Mouse (Mus musculus): ENCODE measurements at regions not wholly inside any gene's neighbourhood (a gene's known extent, or its start where the extent isn't known, plus 50 kb on each side); places are given as distances from the start of the nearest gene placed in this dataset.

DNA sequence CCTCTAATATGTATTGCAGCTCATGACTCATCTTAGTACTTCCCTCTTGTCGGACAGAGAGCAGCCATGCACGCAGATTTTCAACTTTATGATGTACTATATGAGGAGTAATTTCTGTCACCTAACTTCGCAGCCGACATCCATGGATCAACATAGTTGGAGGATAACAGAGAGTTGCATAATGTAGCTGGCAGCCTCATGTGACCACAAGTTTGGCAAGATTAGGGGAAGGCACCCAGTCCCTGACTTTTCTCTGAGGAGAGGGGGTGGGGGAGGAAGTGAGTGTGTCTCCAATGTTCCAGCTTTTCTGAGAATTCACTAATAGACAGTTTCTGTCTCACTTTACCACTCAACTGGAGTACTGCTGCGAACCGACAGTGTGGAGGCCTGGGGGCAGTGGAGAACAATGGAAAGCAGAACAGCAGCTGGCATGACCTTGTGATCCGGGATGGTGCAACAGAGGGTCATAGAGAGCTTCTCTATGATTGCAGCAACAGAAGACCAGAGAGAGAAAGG lies 424.0 kb downstream of the Ptprc start:
- DNase-seq (ENCODE audit: low read depth), result no peak

DNA sequence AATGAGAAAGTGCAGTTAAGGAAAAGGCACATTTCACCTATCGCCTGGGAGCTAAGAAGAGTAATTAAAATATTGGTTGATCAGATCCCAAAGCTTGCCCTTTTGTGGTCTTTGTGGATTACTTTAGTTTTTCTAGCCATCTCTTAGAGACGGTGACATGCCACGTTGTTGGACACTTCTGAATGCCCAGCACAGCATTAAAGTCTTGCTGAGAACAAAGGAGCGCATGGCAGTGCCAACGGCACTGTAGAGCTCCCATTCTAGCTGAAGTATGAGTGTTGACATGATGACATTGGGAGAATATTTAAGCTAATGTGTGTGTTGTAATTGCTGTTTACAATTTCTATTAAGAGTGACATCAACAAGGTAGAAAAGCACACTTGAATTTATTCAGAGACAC lies 424.6 kb downstream of the Ptprc start:
- DNase-seq (ENCODE audit: low read depth), result no peak

DNA sequence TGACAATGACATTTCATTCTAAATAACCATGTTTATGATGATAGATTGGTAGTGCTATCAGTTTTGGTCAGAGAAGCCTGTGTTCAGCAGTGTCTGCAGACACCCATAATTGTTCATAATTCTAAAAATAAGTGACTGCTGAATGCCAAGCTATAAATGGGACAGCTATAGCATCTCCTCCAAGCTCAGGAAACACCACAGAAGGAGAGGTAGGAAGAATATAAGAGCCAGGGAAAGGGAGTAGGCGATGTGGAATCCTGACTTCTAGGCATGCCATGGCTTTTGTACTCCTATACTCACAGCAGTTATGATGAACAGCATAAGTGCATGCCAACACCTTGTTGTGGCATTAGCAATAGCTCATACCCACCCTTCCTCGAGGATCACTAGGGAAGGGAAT lies 429.4 kb downstream of the Ptprc start:
- DNase-seq (ENCODE audit: low read depth), result no peak

DNA sequence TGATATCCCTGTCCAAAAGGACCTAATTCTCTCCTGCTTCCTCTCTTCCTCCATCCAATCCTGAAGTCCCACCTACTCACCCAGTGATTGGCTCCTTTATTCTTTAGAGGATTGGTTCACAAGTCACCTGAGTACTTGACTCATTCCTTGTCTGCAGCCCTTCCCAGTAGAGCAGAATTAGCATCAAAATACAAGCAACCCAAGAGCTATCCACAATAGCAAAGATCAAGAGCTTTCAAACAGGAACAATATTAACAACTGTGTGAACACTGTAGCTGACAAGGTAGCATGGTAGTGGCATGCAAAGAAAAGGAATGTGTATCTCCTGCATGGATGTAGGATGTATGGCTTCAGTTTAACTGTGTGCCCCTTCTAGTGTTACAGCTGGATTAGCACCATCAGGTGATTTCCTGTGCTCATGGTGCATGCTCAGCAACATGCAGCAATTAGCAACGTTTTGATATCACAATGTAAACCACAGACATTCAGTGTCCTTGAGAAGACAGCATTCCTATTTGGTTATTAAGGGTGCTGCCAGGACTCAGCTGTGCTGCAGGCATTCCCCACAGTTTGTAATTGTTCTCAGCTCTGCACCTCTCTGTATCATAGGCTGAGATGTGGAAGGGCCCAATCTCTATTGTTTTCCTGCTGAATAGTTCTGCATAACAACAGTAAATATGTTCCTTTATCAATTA lies 437.2 kb downstream of the Ptprc start:
- DNase-seq (ENCODE audit: low read depth), result no peak

DNA sequence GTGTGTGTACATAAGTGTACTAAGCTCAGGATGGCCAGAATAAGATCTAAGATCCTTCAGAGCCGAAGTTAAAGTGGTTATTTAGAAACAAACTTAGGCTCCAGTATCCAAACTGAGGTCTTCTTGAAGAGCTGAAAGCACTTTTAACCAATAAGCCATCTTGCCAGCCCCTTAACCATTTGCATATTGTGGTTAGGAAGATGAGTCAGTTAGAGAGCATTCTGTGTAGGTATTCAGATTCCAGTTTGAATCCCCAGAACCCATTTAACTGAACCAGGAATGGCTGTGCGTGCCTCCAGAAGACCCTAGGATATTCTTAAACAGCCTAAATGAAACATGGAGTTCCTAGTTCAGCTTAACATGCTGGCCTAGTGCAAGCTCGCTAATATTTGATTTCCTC lies 471.6 kb downstream of the Ptprc start:
- no peak for DNase-seq (ENCODE audit: low read depth)

DNA sequence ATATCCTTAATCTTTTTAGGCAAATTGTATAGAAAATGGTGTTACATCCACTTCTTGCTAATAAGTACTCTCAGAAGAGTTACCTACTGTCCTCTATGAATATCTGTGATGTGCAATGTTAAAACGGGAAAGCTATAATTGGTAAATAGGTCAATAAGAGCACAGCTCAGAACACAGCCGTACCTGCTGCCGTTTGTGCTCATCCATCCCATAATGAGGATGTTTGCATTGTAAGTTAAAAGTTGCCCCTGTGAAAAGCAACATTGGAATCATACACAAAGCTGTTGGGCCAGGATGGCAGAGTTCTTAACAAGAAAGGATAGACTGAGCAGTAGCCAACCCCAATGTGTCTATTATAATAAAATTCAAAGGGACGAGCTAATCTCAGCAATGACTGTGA lies 476.6 kb downstream of the Ptprc start:
- DNase-seq (ENCODE audit: low read depth), result no peak

DNA sequence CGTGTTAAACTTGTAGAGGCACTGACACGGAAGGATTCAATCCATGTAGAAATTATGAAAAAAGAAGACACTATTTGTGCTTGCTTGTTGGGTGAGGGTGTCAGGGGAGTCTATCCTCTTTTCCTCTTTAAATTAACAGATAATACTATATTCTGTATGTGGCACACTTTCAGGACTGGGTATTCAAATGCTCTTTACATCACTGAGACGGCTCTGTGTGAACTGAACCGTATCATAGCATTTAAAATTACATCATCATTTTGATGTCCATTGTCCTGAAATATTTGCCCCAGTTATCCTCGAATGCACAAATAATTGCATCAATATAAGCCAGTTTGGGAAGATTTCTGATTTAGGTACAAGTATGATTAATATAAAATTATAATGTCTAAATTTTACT lies 478.2 kb downstream of the Ptprc start:
- DNase-seq (ENCODE audit: low read depth), result no peak

DNA sequence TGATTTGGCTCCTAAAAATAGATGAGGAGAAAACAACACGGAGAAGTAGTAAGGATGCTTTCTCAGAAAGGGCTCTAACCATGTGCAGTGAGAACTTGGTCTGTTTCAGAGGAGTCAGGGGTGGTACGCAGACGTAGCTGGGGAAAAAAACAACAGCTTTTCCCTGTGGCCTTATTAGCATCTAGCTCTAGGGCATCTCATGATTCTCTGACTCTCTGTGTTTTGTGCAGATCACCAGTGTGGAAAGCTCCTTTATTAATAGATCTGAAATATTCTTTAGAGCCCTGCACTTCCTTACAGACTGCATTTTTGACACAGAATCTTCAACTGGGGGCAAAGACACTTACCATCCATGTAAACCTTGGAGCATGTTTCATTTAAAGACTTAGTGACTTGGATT lies 478.7 kb downstream of the Ptprc start:
- no peak for DNase-seq (ENCODE audit: low read depth)

DNA sequence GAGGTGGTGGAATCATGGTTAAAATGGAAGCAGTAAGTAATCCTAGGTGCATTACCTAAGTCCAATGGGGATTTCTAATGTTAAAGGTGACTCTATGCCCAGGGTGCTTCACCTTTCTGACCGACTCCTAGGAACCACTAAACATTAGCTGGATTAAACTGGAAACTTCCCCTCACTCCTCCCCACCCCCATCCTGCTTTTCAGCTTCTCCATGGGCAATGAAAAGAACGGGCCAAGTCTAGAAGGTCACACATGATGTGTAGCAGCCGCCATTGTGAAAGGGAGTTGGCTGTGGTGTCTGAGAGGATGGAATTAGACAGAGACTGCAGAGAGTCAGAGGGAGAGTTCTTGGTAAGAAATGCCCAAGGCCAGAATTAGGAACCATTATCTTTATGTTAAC lies 479.8 kb downstream of the Ptprc start:
- no peak for DNase-seq (ENCODE audit: low read depth)

DNA sequence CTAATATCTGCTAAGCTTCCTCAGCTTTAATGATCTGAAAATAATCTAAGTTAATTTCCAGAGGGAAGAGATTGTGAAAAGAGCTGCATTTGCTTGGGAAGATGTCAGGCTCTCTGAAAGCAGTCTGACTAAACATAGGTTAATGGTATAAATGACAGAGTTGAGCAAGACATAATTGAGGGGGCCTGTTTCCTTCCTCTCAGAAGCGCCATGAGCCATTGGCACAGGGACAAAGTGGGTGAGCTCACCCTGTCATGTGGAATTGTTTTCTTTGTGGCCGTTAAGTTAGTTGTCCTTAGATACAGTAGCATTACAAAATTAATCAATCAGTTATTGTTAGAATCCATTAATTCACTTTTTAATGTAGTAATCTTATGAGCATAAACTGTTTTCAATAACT lies 483.0 kb downstream of the Ptprc start:
- DNase-seq (ENCODE audit: low read depth), result no peak

DNA sequence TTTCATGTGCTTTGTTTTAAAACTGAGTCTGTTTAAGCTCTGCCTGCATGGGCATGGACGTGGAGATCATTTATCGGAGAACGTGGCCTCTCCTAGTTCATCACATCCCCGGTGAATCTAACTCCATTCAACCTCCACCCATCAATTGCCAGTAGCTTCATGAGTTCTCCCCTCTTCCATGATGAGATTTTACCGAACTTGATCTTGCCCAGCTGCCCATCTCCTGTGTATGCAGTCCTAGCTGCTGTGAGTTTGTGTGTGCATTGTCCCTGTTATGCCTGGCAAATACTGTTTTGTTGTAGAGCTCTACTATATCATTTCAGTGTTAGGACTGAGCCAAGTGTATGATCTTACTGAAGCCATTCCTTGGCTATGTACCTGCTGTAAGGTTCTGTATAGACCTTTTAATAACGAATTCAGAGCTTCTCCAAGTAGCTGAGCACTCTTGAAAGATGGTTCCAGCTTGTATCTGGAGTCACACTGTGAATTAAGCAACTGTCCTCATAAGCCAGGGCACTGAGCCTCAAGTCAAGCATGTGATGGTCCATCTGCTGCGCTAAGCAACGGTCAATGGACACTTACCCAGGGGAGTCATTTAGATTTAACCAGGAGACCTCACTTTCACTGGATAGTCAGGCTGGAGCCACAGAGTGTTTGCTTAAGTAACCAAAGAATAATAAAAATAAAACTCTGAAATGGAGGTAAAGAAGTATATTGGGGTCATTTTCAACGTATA lies 484.5 kb downstream of the Ptprc start:
- no peak for DNase-seq (ENCODE audit: low read depth)

DNA sequence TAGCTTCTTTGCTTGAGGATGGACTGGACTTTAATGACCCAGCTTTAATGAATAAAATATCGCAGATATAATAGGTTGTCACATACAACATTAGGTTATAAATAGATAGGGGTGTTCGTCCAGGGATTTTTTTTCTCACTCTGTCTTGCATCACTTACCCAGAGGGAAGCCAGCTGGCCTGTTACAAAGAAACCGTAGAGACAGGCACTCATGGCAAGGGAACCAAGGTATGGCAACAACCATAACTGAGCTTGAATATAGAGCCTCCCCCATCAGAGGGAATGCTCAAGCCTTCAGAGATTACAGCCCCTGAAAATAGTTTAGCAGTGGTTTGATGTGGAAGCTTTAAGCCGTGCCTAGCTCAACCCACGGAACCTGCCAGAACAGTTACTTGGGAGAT lies 504.9 kb downstream of the Ptprc start:
- DNase-seq (ENCODE audit: low read depth), result no peak

DNA sequence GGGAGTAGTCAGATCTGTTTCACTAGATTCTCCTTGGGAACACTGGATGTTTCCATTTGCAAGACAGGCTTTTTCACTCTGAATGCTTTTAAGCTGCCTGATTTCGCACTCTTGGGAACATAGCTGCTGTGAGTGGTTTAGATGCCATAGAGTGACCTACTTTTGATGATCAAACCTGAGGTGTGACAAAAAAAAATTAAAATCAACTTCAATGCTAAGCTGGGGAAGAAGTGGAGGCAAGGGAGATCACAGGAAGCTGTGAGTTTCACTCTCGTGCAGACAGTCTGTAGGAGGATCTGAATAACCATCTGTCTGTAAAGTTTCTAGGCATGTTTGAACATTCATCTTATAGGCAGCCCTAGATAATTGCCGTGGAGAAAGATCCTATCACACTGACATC lies 505.7 kb downstream of the Ptprc start:
- DNase-seq (ENCODE audit: low read depth), result no peak

DNA sequence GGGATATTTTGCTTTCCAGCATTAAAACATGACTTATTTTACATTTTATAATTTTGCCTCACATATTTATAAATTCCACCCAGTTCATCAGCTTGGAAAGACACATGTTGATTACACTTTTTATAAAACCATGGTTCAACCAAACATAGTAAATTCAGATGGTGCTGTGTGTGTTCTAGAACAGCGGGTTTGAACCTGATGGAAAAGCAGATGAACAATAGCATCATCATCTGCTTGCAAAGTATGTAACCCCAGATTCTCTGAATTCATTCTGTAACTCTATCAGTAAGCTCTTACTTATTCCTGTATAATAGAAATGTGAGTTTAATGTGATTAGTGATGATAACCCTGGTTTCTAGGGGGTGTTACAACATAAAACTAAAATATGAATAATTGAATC lies 517.4 kb downstream of the Ptprc start:
- DNase-seq (ENCODE audit: low read depth), result no peak

DNA sequence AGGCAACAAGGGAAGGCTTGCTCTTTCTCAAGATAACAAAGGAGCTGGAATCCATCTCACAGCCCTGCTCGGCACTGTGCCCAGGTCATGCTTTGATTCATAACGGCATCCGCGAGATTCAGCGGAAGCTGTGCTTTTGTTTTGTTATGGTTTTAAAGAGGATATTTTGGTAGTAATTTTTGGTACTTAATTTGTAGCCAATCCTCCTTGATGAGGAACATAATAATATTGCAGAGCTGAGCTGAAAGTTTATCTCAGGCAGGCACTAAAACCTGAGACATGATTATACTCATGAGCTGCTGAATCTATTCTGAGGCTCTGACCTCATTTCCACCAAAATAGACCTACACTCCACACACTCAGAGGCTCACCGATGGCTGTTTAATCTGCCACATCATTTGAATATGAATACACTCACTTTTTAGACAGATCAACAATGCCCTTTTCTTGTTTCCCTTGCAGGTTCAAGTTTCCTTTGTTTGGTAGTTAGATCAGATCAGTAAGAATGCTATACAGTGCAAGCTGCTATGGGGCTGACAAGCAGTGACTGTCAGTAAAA lies 518.5 kb downstream of the Ptprc start:
- no peak for DNase-seq (ENCODE audit: low read depth)

DNA sequence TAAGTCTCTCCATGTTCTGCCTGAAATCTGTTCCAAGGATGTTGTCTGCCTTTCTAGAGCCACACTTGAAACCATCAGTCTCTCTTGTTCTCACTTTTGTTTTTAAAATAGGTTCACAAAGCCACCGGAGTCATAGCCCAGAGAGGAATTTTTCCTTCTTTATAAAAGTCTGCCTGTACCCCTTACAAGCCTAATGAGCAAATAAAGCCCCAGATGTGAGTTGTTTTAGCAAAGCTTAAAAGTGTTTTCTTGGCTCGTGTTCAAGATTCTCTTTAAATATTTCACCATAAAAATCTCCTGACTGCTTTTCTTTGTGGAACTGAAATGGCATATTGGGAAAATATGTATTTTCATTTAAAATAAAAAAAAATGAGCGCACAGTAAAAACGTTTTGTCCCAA lies 521.3 kb downstream of the Ptprc start:
- no peak for DNase-seq (ENCODE audit: low read depth)

DNA sequence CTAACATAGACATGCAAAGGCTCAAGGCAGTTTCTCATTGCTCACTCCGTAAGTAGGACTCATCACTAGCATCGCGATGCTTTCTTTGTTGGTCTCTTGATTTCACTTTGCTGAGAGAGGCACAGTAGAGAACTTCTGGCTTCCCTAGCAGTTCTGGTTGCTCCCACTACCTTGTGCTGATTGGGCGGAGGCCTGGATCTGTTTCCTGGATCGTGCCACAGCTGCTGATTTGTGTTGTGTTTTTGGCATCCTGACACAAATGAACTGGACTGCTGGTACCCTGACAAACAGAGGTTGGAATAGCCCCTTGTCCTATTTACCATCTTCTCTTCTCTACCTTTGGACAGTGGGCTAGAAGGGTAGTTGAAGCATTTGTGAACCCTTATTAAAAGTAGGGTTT lies 522.0 kb downstream of the Ptprc start:
- no peak for DNase-seq (ENCODE audit: low read depth)

DNA sequence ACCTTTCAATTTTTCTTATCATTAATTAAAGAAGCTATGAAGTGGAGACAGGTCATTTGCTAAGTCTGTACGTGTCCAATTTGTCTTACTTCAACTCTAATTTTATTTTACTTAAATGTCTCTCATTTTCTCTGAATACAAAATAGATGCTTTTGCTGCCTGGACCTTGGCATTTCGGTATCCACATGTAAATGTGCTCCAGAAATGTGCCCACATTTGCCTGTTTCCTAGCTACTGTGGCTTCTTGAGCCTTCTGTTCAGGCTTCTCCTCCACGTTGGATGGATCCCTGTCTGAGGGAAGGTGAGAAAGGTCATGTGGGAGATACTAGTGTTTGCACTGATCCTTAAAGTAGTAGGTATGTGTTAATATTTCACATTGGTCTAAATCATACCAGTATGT lies 524.9 kb downstream of the Ptprc start:
- no peak for DNase-seq (ENCODE audit: low read depth)

DNA sequence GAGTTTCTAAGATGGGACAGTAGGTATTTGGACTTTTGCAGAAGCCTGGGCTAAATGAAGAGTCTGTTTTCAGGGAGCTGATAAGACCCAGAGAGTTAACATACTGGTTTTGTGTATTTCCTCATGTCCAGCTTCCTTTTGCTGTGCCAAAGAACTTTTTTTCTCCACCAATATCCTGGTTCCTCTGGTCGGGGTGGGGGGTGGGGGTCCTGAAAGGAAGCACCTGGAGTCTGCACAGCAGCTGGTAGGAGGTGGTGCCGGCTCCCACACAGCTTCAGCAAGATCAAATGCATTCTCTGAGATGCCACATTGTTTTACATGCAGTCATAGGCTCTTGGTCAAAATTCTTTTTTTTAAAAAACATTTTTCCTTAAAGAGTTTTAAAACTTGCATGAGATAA lies 525.4 kb downstream of the Ptprc start:
- no peak for DNase-seq (ENCODE audit: low read depth)

DNA sequence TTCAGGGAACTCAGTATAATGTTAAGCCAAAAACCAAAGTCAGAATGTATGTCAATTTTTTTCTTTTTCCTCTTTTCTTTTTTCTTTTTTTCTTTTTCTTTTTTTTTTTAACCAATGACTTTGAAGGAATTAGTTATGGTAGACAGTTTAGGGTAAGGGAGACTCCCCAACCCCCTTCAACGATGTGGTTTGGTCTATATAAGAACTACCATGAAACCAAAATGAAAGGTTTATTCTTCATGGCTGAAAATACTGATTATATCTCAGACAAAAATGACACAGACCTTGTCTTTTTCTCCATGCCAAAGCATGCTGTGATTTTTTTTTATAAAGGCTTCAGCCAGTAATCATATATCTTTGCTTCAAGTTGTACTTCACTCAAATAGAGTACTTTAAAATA lies 526.7 kb downstream of the Ptprc start:
- DNase-seq (ENCODE audit: low read depth), result no peak

DNA sequence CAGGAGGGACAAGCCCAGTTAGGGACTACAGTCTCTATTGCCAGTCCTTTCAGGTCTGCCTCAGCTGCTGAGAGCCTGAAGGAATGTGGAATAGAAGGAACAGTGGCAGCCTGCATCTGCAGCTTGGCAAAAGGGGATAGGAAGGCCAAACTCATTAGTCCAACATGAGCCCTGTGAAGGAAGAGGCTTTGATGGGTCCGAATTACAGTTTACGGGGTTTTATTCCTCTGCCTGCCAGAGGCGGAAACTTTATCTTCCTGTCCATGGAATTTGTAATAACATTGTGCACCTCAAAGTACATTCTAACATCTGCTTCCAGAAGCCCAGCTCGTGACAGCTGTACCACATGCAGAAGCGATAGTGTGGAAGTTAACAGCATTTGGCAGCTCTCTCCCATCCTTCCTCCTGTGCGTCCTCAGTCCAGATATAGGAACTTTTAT lies 530.9 kb downstream of the Ptprc start:
- DNase-seq (ENCODE audit: low read depth), result no peak

DNA sequence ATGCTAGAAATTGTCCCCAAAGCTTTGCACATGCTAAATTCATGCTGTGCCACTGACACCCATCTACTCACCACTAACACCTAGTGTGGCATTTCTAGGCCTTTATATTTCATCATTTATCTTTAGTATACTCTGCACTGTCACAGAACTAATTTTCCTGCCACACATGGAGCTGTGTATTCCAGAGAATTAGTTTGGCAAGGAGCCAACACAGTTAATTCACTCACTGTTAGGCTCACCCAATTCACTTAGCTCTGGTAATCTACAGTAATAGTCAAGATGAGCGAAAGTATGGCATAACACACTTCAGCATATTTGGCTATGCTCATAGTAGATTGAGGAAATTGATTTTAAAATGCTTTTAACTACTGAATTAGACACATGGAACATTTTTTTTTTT lies 532.0 kb downstream of the Ptprc start:
- no peak for DNase-seq (ENCODE audit: low read depth)

DNA sequence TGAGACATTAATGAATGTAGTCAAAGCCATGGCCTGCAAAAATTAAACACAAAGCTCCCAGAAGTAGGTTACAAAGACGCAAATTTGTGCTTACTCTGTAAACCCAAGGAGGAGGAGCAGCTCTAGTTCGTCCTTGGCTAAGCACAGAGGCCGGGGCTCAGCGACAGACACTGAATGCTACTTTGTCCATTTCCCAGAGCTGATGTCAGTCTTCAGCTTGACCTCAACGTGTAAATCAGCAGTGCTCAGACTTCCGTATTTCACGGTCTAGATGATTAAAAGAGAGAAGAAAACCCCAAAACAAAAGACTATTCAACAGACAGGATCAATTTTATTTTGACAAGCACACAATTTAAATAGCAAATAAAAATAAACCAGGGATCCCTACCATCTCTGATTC lies 534.7 kb downstream of the Ptprc start:
- DNase-seq (ENCODE audit: low read depth), result no peak

DNA sequence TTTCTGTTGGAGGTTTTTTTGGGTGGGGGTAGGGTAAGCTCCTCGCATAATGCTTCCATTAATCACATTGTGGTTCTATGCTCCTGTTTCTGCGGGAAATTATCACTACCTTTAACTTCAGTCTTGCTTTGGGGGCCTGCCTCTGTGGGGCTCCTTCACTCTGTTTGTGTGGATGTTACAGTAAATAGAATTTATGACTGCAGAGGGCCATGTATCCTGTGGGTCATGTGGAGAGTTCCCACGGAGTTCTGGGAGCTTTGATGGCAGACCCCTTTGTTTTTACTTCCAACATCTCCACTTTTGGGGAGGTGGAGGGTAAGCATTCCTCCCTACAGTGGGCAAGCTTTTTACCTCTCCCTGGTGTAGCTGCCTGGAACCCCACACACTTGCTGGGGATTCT lies 538.6 kb downstream of the Ptprc start:
- no peak for DNase-seq (ENCODE audit: low read depth)
